Mouse (Mus musculus) thymus, adult 2 months (tissue): ENCODE data around the gene Dnaaf1. TPM values are rescaled to one million over a fixed set of nuclear protein-coding genes. Genes with fewer than 3 reads are reported as not detected.

Experiments
- DNase-seq: peaks from one replicate; pipeline ENCODE4 v3.0.0; 2021
- H3K27ac ChIP-seq: fragments of 200-500 bp; 2 replicates; pipeline ENCODE4 v1.5.1; 2012; ENCODE audit warnings: low read length, control low read depth; ENCODE audit not compliant: control insufficient read depth, insufficient read depth
- H3K27me3 ChIP-seq: fragments of 200-500 bp; 2 replicates; pipeline ENCODE4 v1.6.1; 2012; ENCODE audit warnings: mild to moderate bottlenecking, low read length, moderate library complexity, mixed read lengths; ENCODE audit not compliant: control insufficient read depth, insufficient read depth
- H3K36me3 ChIP-seq: fragments of 200-500 bp; 2 replicates; pipeline ENCODE4 v1.6.1; 2012; ENCODE audit warnings: mild to moderate bottlenecking, low read length, moderate library complexity; ENCODE audit not compliant: control insufficient read depth, insufficient read depth
- H3K4me1 ChIP-seq: fragments of 200-500 bp; replicated peaks from 2 replicates; pipeline ENCODE4 v1.6.1; 2012; ENCODE audit warnings: low read length; ENCODE audit not compliant: control insufficient read depth, insufficient read depth
- H3K4me3 ChIP-seq: fragments of 200-500 bp; 2 replicates; pipeline ENCODE4 v1.5.1; 2012; ENCODE audit warnings: mild to moderate bottlenecking, low read length, control low read depth, moderate library complexity; ENCODE audit not compliant: control insufficient read depth, insufficient read depth
- CTCF ChIP-seq: fragments of 200-500 bp; IDR thresholded peaks from 2 replicates; pipeline ENCODE4 v1.5.1; 2012; ENCODE audit warnings: mild to moderate bottlenecking, control low read depth, low read length, moderate library complexity, borderline replicate concordance; ENCODE audit not compliant: control insufficient read depth, poor library complexity, insufficient read depth; ENCODE audit errors: extremely low read depth
- POLR2A ChIP-seq: fragments of 200-500 bp; IDR thresholded peaks from 2 replicates; pipeline ENCODE4 v1.6.1; 2012; ENCODE audit warnings: mild to moderate bottlenecking, low read length, control low read depth, moderate library complexity; ENCODE audit not compliant: control insufficient read depth, poor library complexity, insufficient read depth; ENCODE audit errors: extremely low read depth
- WGBS: fragments of 180-500 bp; shearing (Covaris S2); methylation state at CpG from one replicate; pipeline ENCODE4 v1.1.7; 2018; 5-methylcytosine and 5-hydroxymethylcytosine counted together
- polyA plus RNA-seq: library from polyadenylated mRNA; depleted of rRNA; stranded (reverse); fragments of >200 nt; gene quantifications from 2 replicates; pipeline ENCODE4 v1.2.3, GENCODE M21; 2012

The Dnaaf1 gene
- polyA plus RNA-seq, 1 experiment: 0.90 TPM

GRCm38 (mm10) chr8:119545180-119545579 lies 29.9 kb upstream of the Dnaaf1 start:
- TF ChIP-seq CTCF (no peak), POLR2A (no peak)
- WGBS: 58% methylated on average over 6 of the region's 6 CpGs
- no peak overlapping the region for H3K4me3 ChIP-seq
- no peak for DNase-seq
- peaks cover 70% of the 10 kb centered on the region for H3K36me3 ChIP-seq
- peaks cover 34% of the 10 kb centered on the region for H3K4me1 ChIP-seq
- no peaks in the 10 kb centered on the region for H3K27me3 ChIP-seq
- peak overlapping the region; percentile 49; the same call in 1 of the 2 replicates for H3K27ac ChIP-seq

- H3K27me3 ChIP-seq: no peaks in the 10 kb centered on the region
- DNase-seq: no peak
- 87% methylated on average over 6 of the region's 6 CpGs for WGBS
- peaks cover 40% of the 10 kb centered on the region for H3K4me1 ChIP-seq
- H3K36me3 ChIP-seq: peaks cover 64% of the 10 kb centered on the region
- H3K27ac ChIP-seq: peak overlapping the region; percentile 49; the same call in 1 of the 2 replicates
- TF ChIP-seq CTCF (no peak), POLR2A (no peak)
- H3K4me3 ChIP-seq: no peak overlapping the region
Measured at GRCm38 (mm10) chr8:119545791-119546190, 29.2 kb upstream of the Dnaaf1 start.

- peaks cover 51% of the 10 kb centered on the region for H3K4me1 ChIP-seq
- peaks cover 50% of the 10 kb centered on the region for H3K36me3 ChIP-seq
- 38% methylated on average over 18 of the region's 18 CpGs for WGBS
- DNase-seq: no peak
- H3K27me3 ChIP-seq: no peaks in the 10 kb centered on the region
- peak overlapping the region; percentile 20; the same call in 1 of the 2 replicates for H3K27ac ChIP-seq
- no peak overlapping the region for H3K4me3 ChIP-seq
- no peak for TF ChIP-seq POLR2A
- no peak for TF ChIP-seq CTCF
Measured at GRCm38 (mm10) chr8:119547019-119547691, 27.9 kb upstream of the Dnaaf1 start.

- Histone ChIP-seq H3K36me3 (peaks cover 36% of the 10 kb centered on the region), H3K4me1 (peaks cover 53% of the 10 kb centered on the region), H3K27me3 (no peaks in the 10 kb centered on the region), H3K27ac (no peak overlapping the region), H3K4me3 (no peak overlapping the region)
- WGBS: 65% methylated on average over 7 of the region's 7 CpGs
- no peak for DNase-seq
- no peak for TF ChIP-seq POLR2A
- TF ChIP-seq CTCF: no peak
Measured at GRCm38 (mm10) chr8:119548560-119549113, 26.4 kb upstream of the Dnaaf1 start.

GRCm38 (mm10) chr8:119552967-119553366 lies 22.1 kb upstream of the Dnaaf1 start:
- H3K27ac ChIP-seq: no peak overlapping the region
- no peak for DNase-seq
- peaks cover 43% of the 10 kb centered on the region for H3K4me1 ChIP-seq
- 93% methylated on average over 2 of the region's 2 CpGs for WGBS
- no peaks in the 10 kb centered on the region for H3K27me3 ChIP-seq
- no peak for TF ChIP-seq POLR2A
- TF ChIP-seq CTCF: no peak
- H3K4me3 ChIP-seq: no peak overlapping the region
- no peaks in the 10 kb centered on the region for H3K36me3 ChIP-seq

GRCm38 (mm10) chr8:119555861-119556260 lies 19.2 kb upstream of the Dnaaf1 start:
- Histone ChIP-seq H3K27ac (no peak overlapping the region), H3K36me3 (no peaks in the 10 kb centered on the region), H3K27me3 (no peaks in the 10 kb centered on the region), H3K4me1 (peaks cover 42% of the 10 kb centered on the region), H3K4me3 (no peak overlapping the region)
- TF ChIP-seq POLR2A: no peak
- DNase-seq: no peak
- WGBS: 85% methylated on average over 6 of the region's 6 CpGs

GRCm38 (mm10) chr8:119557132-119557531 lies 17.9 kb upstream of the Dnaaf1 start:
- Histone ChIP-seq H3K27me3 (no peaks in the 10 kb centered on the region), H3K36me3 (peaks cover 3% of the 10 kb centered on the region), H3K4me1 (peaks cover 42% of the 10 kb centered on the region), H3K4me3 (peak overlapping the region; percentile 30), H3K27ac (no peak overlapping the region)
- no peak for DNase-seq
- 28% methylated on average over 9 of the region's 9 CpGs for WGBS
- TF ChIP-seq CTCF (no peak), POLR2A (no peak)
